In the genomic region with DNA sequence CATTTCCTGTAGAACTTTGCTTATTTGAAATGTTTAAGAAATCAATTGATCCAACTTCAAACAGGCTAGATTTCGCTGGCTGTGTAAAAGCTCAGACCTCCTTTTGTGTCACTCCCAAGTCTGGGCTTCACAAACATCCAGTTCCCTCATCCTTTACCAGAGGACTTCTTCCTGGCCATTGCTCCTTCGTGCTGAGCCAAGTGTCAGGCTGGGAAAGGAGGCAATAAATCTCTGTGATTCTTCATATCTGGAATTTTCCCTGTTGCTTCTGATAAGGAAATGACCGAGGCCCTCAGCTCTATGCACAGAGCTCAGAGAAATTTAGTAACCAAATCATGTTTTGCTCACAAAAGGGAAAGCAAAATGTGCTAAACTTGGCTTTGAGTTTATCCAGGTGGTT, we compare ENCODE assay signal across 20 mouse cellular contexts. TPM values are rescaled to one million over a fixed set of nuclear protein-coding genes. Genes with fewer than 3 reads are reported as not detected.
DNase-seq lines count a peak whose midpoint lies in the region; ATAC-seq and TF ChIP-seq lines count a peak whose summit lies in the region.
"Had no signal": no experiment of that assay in that cellular context is flagged by ENCODE, and none has a peak within 500 bp of the region (broad histone marks: within the 10 kb centered on the region; RNA-seq: fewer than 3 reads in every experiment).

No protein-coding gene starts in this region.

- no peaks in the 10 kb centered on the region for H3K36me3 ChIP-seq in kidney, adult 2 months (ENCODE audit: control insufficient read depth, insufficient read depth, low read length)
- H3K36me3 ChIP-seq in kidney, embryonic 14.5 days (ENCODE audit: control insufficient read depth, insufficient read depth, low read length): no peaks in the 10 kb centered on the region
- H3K36me3 ChIP-seq: forebrain, embryonic 15.5 days; neural tube, embryonic 15.5 days had no signal

- DNase-seq in adrenal gland, postnatal 10 days: peak; percentile 16
- no peak for DNase-seq in adrenal gland, postnatal 25 days
- peak; percentile 57 for DNase-seq in kidney, adult 2 months
- DNase-seq in adipocyte (ENCODE audit: low spot score): peak; percentile 31
- DNase-seq in kidney, postnatal 14 days: peak; percentile 33
- DNase-seq in layer of hippocampus, postnatal 36 days: no peak
- no peak for DNase-seq in lung, adult 2 months
- DNase-seq: cerebellum, adult 18-20 months; cerebellum, postnatal 36 days; left cerebral cortex, postnatal 4 days; lung, postnatal 10 days; midbrain, embryonic 14.5 days; retina, postnatal 1 day; right cerebral cortex, postnatal 4 days; thymus, postnatal 4 days had no signal

- H3K4me3 ChIP-seq in kidney, adult 2 months (ENCODE audit: insufficient read depth, low read depth, low read length): no peak overlapping the region
- no peak overlapping the region for H3K4me3 ChIP-seq in kidney, embryonic 14.5 days (ENCODE audit: low read length)
- no peak overlapping the region for H3K4me3 ChIP-seq in lung, adult 2 months (replicated peaks; ENCODE audit: extremely low read depth, low read depth, low read length)
- H3K4me3 ChIP-seq: forebrain, embryonic 15.5 days; myocyte; neural tube, embryonic 15.5 days had no signal

- no peak overlapping the region for H3K4me2 ChIP-seq in kidney, embryonic 14.5 days (replicated peaks; ENCODE audit: low read depth, low read length)
- H3K4me2 ChIP-seq: forebrain, embryonic 15.5 days; neural tube, embryonic 15.5 days had no signal

- no peak for ATAC-seq in kidney, embryonic 14.5 days (ENCODE audit: low FRiP score, low TSS enrichment)
- ATAC-seq: forebrain, embryonic 15.5 days had no signal

- H3K27me3 ChIP-seq in kidney, adult 2 months (replicated peaks; ENCODE audit: control insufficient read depth, insufficient read depth, low read length): no peaks in the 10 kb centered on the region
- H3K27me3 ChIP-seq in kidney, embryonic 14.5 days (ENCODE audit: control insufficient read depth, insufficient read depth, low read length): no peaks in the 10 kb centered on the region
- H3K27me3 ChIP-seq: forebrain, embryonic 15.5 days; neural tube, embryonic 15.5 days had no signal

- H3K4me1 ChIP-seq in kidney, adult 2 months (ENCODE audit: control insufficient read depth, insufficient read depth, low read length): no peaks in the 10 kb centered on the region
- H3K4me1 ChIP-seq in kidney, embryonic 14.5 days (ENCODE audit: control insufficient read depth, insufficient read depth, low read length): no peaks in the 10 kb centered on the region
- H3K4me1 ChIP-seq in lung, adult 2 months (ENCODE audit: control insufficient read depth, insufficient read depth, low read length): no peaks in the 10 kb centered on the region
- H3K4me1 ChIP-seq: forebrain, embryonic 15.5 days; neural tube, embryonic 15.5 days had no signal

- peak overlapping the region; percentile 50; the same call in 1 of the 2 replicates for H3K27ac ChIP-seq in kidney, adult 2 months (ENCODE audit: insufficient read depth, low read depth, low read length)
- H3K27ac ChIP-seq in kidney, embryonic 14.5 days (ENCODE audit: low read depth, low read length): no peak overlapping the region
- H3K27ac ChIP-seq: forebrain, embryonic 15.5 days; liver, embryonic 14.5 days; neural tube, embryonic 15.5 days had no signal

- no peaks in the 10 kb centered on the region for H3K9me3 ChIP-seq in kidney, embryonic 14.5 days (ENCODE audit: control insufficient read depth, low read length)
- H3K9me3 ChIP-seq: forebrain, embryonic 15.5 days; neural tube, embryonic 15.5 days had no signal

- H3K9ac ChIP-seq in kidney, embryonic 14.5 days (ENCODE audit: low read depth, low read length): no peak overlapping the region
- H3K9ac ChIP-seq: forebrain, embryonic 15.5 days; liver, embryonic 14.5 days; neural tube, embryonic 15.5 days had no signal

- WGBS in kidney, adult 2 months: 50% methylated on average over 3 of the region's 3 CpGs
- 50% methylated on average over 3 of the region's 3 CpGs for WGBS in kidney, embryonic 14.5 days
- WGBS in lung, adult 2 months: 27% methylated on average over 3 of the region's 3 CpGs

- TF ChIP-seq CTCF in kidney, adult 2 months (conservative IDR thresholded peaks at IDR 0.05; ENCODE audit: insufficient read depth, insufficient read length, low read depth, low read length): no peak
- TF ChIP-seq CTCF in lung, adult 2 months (IDR thresholded peaks at IDR 0.05; ENCODE audit: insufficient read depth, low read length): no peak

- no peak for TF ChIP-seq POLR2A in kidney, adult 2 months (IDR thresholded peaks at IDR 0.05; ENCODE audit: low read depth, low read length)
- TF ChIP-seq POLR2A in lung, adult 2 months (IDR thresholded peaks at IDR 0.05; ENCODE audit: borderline replicate concordance, extremely low read depth, low read depth, low read length): no peak

RNA-seq across cellular contexts. Expression of a gene that starts 56.0 kb away (rescaled TPM):
- total RNA-seq in adrenal gland, postnatal 10 days (2021): 10 to 100 TPM; 18.8 to 21.8 TPM
- 16.1 and 17.6 TPM in 2 replicates for total RNA-seq in adrenal gland, postnatal 25 days (2021)
- polyA plus RNA-seq in kidney, adult 2 months (2012; rRNA removed): 4.4 and 7.2 TPM in 2 replicates
- 63.4 and 74.2 TPM in 2 replicates for polyA plus RNA-seq in kidney, embryonic 14.5 days (2014; fragmentation: Nextera tagmentation; extraction: Ambion mirVana)
- 10 to 100 TPM; 15.6 to 16.9 TPM for total RNA-seq in layer of hippocampus, postnatal 36 days (2021)
- 8.0 TPM in 2 replicates for polyA plus RNA-seq in lung, adult 2 months (2012; rRNA removed)

Comparison
In these comparisons a context has a peak if more than half of its experiments do, and no peak if none do; other contexts are left out.
1. DNase-seq: peak in adrenal gland, postnatal 10 days (single experiment), kidney, adult 2 months (single experiment), adipocyte (single experiment) and kidney, postnatal 14 days (single experiment); none in adrenal gland, postnatal 25 days (single experiment), layer of hippocampus, postnatal 36 days (0 of 2) and lung, adult 2 months (single experiment).